Mouse (Mus musculus) telencephalon, adult 2 months (tissue): ENCODE results near the gene Tex14.
"Not testable (repeated sequence)": the region's sequence is repeated elsewhere in the genome, so short reads cannot be mapped to it uniquely, and the experiment has no call there.

Experiments
- DNase-seq: peaks from one replicate; pipeline ENCODE4 v3.0.0-alpha.2; 2011; ENCODE audit warnings: low read depth, low spot score

The Tex14 gene

DNA sequence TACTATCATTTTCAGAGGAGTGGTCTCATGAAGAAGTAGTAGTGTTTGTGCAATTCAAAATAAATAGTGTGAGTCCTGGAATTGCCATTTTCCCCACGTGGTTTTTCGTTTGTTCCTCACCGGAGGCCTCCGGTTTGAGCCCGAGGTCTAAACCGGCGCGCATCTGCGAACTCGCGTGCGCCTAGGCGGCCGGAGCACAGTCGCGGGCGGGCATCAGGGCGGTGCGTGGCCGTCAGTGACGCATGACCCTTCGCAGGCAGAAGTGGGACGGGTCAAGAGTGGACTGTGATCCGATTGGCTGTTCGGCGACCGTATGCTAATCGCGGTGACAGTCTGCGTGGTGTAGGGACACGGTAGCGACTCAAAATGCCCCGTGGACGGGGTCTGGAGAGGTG is 43.2 kb downstream of the Tex14 start:
- peak; percentile 67 for DNase-seq

DNA sequence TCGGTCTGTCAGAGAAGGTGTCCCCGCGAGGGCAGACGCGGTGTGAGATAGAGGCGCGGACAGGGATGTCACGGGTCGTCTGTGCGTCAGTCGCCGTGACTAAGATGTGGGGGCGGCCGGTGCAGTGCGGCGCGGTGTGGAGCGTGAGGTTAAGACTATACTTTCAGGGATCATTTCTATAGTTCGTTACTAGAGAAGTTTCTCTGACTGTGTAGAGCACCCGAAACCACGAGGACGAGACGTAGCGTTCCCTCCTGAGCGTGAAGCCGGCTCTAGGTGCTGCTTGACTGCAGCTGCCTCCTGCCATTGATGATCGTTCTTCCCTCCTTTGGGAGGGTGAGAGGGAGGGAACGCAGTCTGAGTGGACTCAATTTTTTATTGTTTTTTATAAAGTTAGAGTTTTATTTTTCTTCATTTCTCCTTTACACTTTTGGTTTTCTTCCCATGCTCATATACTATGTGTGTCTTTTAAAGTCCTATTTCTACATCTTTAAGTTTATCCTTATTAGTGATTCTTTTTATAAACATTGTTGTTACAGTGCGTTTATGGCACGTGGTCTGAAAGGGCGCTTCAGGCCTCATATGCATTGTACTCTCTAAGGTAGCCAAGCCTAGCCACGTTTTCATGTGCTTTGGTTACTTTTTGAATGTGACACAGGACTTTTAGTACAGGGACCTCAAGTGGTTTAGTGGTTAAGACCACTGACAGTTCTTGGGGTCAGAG is 43.8 kb downstream of the Tex14 start:
- peak; percentile 86 for DNase-seq

DNA sequence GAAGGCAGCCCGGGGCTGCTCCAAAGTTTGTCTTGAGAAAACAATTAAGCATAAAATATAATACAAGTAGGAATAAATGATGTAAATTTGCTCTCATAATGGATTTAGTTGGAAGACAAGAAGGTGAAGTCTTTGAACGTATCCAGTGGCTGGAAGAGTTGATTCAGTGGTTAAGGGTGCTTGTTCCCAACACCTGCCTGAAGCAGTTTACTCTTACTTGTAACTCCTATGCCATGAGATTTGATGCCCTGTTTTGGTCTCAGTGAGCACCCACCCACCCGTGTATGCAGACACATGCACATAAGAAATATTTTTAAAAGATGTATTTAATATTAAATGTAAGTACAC is 44.3 kb downstream of the Tex14 start:
- no peak for DNase-seq

DNA sequence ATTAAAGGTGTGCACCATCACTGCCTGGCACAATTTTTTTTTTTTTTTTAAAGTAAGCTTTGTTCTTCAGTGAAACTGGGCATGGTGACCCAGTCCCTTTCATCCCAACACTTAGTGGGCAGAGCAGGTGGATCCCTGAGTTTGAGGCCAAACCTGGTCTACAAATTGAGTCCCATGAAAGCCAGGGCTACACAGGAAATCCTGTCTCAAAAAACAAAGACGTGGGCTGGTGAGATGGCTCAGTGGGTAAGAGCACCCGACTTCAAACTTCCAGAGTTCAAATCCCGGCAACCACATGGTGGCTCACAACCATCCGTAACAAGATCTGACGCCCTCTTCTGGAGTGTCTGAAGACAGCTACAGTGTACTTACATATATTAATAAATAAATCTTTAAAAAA is 45.0 kb downstream of the Tex14 start:
- not testable (repeated sequence) for DNase-seq

DNA sequence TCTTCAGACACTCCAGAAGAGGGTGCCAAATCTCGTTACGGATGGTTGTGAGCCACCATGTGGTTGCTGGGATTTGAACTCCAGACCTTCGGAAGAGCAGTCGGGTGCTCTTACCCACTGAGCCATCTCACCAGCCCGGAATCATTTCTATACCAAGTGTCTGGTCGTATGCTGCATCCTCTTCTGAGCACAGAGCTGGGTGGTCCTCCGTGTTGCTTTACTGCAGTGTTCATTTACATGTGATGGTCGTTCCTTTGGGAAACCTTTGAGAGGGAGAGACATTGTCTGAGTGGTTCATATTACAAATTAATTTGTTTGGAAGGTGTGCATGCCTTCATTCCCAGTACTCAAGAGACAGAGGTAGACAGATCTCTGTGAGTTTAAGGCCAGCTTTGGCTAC is 47.9 kb downstream of the Tex14 start:
- DNase-seq = not testable (repeated sequence)

DNA sequence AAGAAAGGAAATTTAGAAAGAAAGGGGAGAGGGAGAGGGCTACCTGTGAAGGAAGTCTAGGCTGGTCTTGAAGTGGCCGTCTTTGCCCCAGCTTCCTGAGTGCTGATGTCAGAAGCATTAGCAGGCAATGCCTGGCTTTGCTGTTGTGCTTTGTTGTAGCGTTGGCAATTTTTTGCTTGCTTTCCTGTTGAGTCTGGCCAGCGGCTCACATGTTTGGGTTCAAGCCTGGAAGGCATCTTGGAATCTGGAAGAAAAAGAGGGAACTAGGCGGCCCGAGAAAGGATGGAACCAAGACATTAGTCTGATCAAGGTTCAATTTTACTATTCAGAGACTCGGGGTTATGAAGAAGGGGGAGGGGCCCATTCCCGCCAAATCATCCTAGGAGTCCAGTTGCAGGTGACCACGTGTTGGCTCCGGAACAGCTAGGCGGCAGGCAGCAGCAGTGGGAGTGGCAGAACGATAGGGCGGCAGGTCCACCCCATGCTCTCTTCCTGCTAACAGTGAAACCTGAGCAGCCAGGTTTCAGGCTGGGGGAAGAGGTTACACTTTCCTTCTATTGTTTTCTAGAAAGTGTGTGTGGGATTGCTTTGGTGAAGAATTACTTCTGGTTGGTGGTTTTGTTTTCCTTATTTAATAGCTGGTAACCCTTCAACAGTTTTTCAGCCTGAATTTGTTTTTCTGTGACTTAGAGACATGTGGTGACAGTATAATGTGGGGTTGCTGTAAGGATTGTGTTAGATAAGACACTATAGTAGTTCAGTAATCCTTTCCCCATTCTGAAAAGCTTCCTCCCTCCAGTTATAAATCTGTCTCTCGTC is 48.6 kb downstream of the Tex14 start:
- DNase-seq = no peak

DNA sequence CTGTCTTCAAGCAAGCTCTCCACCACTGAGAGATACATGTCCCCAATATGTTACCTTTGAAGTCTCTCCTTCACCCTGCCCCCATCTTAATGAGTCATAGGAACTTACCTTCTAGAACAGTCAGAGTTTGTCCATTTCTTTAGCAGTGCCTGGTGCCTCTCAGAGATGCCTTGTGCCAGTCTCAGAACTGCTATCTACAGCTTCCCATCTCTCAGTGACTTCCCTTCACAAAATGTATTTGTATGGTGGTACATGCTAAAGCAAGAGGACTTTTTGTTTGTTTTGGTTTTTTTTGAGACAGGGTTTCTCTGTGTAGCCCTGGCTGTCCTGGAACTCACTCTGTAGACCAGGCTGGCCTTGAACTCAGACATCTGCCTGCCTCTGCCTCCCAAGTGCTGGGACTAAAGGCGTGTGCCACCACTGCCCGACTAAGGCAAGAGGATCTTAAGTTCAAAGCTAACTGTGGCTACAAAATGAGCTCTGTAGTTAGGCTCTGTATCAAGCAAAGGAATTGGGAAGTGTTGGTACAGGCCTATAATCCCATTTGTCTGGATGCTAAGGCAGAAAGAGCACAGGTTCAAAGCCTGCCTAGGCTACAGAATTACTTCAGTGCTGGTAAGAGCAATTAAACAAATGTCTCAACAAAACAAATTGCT is 49.3 kb downstream of the Tex14 start:
- no peak for DNase-seq

DNA sequence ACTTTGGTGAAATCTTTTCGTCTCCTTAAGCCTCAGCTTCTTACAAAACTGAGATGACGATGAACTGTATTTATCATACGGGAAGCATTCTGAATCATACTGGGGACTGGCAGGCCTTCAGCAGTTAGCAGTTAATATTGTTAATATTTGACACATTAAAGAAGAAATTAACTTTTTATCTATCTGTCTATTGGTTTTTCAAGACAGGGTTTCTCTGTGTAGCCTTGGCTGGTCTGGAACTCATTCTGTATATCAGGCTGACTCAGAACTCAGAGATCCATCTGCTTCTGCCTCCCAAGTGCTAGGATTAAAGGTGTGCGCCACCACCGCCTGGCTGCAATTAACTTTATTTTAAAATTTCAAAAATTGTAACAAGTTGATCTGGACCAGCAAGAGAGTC is 50.7 kb downstream of the Tex14 start:
- no peak for DNase-seq

DNA sequence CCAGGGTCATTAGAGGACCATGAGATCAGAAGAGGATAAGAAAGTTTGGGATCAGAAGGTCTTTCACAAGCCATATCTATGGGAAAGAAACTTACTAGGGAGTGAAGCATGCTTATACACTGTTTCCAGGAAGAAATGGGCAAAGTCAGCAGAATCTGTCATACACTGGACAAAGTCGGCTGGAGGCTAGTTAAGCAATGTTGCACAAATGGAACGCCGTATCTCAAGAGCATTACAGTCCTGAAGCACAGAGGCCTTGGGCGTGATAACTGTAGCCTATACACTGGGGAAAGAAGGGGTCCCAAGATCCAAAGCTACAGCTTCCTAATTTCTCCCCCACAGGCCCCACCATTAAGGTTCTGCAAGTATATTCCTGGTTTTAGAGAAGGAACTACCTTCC is 51.1 kb downstream of the Tex14 start:
- no peak for DNase-seq

DNA sequence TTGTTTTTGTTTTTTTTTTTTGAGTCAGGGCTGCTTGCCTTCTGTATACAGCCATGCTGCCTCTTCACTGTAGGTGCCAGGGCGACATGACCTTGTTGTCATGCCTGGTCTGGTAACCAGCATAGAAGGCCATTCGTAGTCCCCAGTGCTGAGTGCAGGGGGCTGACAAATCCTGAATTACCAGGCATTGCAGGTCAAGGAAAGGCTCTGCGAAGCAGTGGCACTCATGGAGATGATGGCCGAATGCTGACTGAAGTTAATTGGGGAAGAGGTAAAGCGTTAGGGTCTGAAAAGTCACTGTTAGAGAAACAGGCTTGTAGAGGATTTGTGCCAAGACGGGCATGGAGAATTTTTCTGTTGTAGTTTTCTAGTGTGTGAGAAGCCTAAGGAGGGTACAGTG is 55.7 kb downstream of the Tex14 start:
- DNase-seq = no peak

DNA sequence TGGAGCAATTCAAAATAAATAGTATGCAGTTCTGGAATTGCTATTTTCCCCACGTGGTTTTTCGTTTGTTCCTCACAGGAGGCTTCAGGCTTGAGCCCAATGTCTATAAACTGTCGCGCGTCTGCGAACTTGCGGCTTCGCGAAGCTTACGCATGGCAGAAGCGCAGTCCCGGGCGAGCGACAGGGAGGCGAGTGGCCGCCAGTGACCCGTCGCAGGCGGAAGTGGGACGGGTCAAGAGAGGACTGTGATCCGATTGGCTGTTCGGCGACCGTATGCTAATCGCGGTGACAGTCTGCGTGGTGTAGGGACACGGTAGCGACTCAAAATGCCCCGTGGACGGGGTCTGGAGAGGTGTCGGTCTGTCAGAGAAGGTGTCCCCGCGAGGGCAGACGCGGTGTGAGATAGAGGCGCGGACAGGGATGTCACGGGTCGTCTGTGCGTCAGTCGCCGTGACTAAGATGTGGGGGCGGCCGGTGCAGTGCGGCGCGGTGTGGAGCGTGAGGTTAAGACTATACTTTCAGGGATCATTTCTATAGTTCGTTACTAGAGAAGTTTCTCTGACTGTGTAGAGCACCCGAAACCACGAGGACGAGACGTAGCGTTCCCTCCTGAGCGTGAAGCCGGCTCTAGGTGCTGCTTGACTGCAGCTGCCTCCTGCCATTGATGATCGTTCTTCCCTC is 57.1 kb downstream of the Tex14 start:
- DNase-seq = peak; percentile 43

DNA sequence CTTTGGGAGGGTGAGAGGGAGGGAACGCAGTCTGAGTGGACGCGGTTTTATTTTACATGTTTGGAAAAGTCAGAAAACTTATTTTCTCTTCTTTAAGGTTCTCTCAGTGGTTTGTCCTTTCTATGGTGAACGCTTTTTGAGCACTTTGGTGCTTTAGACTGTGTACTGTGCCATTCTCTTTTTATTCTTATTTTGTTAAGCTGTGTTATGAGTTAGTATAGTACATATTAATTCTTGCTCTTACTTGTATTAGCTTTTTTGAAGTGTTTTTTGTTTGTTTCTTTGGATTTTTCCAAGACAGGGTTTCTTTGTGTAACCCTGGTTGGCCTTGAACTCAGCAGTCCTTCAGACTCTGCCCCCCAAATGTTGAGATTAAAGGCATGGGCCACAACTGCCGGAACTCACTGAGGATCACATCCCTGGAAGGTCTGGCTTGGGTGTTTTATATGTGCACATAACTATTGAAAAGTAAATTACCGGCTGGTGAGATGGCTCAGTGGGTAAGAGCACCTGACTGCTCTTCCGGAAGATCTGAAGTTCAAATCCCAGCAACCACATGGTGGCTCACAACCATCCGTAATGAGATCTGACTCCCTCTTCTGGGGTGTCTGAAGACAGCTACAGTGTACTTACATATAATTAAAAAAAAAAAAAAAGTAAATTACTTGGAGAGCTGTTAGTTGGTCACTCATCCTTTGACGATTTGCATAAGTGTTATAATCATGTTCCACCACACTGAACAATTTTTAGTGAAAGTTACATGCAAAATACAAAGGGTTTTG is 57.8 kb downstream of the Tex14 start:
- peak; percentile 70 for DNase-seq

DNA sequence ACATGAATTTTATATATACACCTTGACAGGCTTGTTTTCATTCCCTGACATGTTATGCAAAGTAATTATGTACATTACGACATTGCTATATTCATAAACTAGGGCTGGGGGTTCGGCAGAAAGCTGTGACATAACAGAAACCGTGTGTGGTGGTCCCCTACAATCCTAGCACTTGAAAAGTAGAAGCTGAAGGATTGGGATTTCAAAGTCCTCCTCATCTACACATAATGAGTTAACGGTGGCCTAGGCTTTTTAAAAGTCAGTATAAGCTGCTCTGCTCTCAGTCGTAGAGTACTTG is 58.3 kb downstream of the Tex14 start:
- DNase-seq = no peak

DNA sequence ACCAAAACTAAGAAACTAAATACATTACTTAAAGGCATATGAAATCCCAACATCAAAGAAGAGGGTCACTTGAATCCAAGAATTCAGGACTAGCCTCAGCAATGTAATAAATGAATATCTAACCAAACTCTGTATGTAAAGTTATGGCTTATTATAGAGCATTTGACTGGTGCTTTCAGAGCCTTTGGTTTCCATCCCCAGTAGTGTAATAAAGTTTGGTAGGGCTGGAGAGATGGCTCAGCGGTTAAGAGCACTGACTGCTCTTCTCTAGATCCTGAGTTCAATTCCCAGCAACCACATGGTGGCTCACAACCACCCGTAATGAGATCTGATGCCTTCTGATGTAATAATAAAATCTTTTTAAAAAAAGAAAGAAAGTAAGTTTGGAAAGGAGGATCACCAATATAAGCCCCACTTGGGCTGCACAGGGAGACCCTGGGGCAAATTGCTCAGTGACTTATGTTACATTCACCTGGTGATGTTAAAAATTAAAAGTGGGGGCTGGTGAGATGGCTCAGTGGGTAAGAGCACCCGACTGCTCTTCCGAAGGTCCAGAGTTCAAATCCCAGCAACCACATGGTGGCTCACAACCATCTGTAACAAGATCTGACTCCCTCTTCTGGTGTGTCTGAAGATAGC is 59.0 kb downstream of the Tex14 start:
- not testable (repeated sequence) for DNase-seq

DNA sequence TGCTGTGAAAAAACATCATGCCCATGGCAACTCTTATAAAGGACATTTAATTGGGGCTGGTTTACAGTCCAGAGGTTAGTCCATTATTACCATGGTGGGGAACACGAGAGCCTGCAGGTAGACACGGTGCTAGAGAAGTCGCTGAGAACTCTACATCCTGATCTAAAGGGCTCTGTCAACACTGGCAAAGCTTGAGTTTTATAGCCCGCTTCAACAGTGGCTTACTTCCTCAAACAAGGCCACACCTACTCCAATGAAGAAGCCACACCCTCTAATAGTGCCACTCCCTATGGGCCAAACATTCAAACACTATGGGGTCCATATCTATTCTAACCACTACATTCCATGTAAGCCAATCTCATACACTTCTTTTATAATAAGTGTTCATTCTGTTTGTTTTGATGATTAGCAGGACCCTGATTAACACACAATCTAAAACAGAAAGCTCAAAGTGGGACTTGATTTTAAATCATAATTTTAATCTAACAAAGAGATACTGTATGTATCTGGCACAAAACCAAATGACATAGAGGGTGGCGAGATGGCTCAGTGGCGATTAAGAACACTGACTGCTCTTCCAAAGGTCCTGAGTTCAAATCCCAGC is 61.2 kb downstream of the Tex14 start:
- DNase-seq = no peak

DNA sequence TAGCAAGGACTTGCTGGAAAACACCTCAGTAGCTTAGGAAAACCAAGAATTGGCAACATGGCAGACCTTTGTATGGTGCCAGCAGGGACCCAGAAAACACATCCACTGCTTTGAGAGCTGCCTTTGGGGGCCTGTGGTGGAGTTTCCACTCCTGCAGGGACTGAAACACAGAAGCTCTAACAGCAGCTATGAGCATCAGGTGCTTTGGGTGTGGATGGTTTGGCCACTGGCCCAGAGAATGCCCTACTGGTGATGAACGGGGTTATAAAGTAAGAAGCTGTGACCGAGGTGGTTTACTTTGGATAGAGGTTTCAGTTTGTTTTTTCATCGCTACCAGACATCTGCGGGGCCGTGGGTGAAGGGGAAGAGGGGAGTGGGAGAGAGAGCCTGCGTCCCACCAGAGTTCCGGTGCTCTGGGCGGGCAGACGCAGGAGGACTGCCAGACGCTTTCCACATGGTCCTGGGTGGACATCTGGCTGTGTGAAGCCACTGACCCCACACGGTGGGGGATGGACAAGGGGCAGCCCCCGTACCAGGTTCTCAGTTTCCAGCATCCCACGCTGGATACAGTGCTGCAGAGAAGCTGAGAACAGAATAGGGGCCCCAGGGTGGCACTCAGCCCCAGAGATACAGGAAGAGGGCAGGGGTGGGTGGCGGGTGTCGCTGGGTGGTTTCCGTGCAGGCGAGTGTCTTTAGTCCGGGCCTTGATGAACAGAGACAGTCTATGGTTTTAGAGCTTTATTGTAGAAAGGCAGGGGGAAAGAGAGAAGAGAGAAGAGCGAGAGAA is 62.8 kb downstream of the Tex14 start:
- DNase-seq = no peak

DNA sequence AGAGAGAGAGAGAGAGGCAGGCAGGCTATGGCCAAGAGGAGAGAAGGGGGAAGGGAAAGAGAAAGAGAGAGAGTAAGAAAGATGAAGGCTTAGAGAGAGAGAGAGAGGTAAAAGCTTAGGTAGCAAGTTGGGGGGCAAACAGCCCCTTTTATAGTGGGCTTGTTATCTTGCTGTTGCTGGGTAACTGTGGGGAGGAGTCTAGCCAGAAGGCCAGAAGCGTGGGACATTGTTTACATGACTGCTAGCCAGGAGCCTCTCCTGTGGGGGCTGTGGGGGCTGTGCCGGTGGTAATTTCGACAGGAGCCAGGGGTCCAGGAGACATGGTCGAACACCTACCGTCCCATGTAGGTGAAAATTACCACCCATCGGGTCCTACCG is 63.4 kb downstream of the Tex14 start:
- no peak for DNase-seq

DNA sequence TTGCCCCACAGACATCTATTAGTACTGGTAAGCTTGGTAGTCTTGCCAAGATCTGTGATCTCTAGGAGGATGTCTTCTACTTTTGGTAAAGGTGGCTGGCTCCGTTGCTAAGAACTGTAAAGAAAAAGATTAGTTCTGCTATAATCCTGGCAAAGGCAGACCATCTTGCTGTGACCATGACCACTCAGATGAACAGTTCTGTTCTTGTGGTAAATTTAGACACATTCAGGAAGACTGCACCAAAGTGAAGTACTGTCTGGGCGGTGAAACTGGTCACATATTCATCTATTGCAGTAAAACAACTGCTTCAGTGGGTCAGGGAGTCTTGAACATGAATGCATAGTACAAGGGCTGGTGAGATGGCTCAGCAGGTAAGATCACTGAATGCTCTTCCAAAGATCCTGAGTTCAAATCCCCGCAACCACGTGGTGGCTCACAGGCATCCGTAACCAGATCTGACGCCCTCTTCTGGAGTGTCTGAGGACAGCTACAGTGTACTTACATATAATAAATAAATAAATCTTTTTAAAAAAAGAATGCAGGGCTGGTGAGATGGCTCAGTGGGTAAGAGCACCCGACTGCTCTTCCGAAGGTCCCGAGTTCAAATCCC is 63.9 kb downstream of the Tex14 start:
- no peak for DNase-seq
